Mouse (Mus musculus) spleen, adult 12 weeks (tissue): Measurements from ENCODE around the gene Myo18a.
"Not testable (repeated sequence)": the region's sequence is repeated elsewhere in the genome, so short reads cannot be mapped to it uniquely, and the experiment has no call there.

Experiments used
- DNase-seq: peaks from one replicate; pipeline ENCODE4 v3.0.0; 2022; ENCODE audit warnings: low spot score

Myo18a gene

GRCm38 (mm10) chr11:77762783-77763672 lies at the start of gene Myo18a:
Gene Myo18a (plus strand): TSS chr11:77763246.
- peak; percentile 82 for DNase-seq

- no peak for DNase-seq
Observed at GRCm38 (mm10) chr11:77713736-77714135, 49.3 kb upstream of the Myo18a start.

GRCm38 (mm10) chr11:77719055-77719454 lies 44.0 kb upstream of the Myo18a start:
- no peak for DNase-seq

- no peak for DNase-seq
Observed at GRCm38 (mm10) chr11:77721389-77721788, 41.7 kb upstream of the Myo18a start.

DNA sequence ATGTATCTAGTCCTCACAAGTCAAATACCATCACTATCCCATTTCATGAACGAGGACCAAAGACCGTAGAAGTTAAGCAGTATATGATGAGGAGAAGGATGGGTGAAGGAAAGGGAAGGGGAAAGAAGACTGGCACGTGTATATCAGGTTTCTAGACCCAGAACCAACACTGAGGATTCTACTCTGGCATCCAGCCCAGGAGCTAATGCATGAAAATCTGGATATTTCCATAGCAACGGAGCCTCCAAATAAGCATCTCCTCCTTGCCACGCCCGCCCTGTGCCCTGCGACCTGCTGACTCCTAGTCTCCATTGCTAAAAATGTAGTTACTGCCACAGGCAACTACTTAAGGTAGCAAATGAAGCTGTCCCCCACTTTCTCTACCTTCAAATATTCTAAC lies 38.3 kb upstream of the Myo18a start:
- no peak for DNase-seq

GRCm38 (mm10) chr11:77725183-77725582 lies 37.9 kb upstream of the Myo18a start, which contains the start of gene Cryba1:
Gene Cryba1 (minus strand): TSS chr11:77725283.
- no peak for DNase-seq

DNA sequence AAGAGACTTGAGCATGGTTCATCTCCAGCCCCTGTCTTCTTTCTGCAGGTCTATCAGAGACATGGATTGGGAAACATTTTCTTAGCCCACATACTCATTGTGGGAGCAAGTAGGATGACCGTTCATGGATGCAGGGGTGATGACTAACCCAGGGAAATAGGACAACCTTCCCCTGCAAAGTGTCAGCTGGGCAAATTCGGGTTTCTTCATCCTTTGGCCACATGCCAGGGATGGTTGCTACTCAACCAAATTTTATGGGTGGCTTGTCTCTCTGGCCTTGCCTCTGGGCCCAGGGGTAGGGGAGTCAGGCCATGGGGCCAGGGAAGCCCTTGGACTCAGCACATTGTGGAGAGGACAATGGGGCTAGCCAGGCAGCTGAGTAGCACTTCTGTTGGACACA lies 34.5 kb upstream of the Myo18a start:
- DNase-seq, result no peak

- peak; percentile 56 for DNase-seq
Observed at GRCm38 (mm10) chr11:77737289-77737688, 25.8 kb upstream of the Myo18a start.

- no peak for DNase-seq
Observed at GRCm38 (mm10) chr11:77738555-77738954, 24.5 kb upstream of the Myo18a start.

- no peak for DNase-seq
Observed at GRCm38 (mm10) chr11:77743966-77744365, 19.1 kb upstream of the Myo18a start.

- DNase-seq, result no peak
Observed at GRCm38 (mm10) chr11:77746652-77747051, 16.4 kb upstream of the Myo18a start.

DNA sequence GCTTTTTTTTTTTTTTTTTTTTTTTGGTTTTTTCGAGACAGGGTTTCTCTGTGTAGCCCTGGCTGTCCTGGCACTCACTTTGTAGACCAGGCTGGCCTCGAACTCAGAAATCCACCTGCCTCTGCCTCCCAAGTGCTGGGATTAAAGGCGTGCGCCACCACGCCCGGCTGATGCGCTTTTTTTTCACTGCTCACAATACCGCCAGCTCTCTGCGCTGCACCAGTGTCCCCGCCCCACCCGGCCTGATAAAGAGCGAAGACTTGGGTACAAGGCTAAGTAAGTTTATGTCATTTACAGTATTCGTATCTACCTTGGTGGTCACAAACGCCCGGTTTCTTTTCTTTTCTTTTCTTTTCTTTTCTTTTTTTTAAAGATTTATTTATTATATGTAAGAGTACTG lies 15.9 kb upstream of the Myo18a start:
- not testable (repeated sequence) for DNase-seq

DNA sequence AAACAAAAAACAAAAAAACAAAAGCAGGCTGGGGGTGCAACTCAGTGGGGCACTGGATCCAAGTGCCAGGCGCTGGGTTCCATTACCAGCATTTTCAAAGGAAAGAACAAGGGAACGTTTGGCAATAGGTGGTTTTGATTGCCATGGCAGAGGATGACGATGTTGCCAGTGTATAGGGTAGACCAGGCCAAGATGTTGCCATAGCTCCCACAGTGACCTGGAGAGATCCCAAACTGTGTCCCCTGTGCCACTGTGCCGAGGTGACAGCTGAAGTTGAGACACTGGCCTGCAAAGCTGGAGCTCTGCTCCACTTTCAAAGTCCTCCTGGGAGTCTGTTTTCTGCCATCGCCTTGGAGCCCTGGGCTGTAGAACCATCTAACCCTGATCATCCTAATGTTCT lies 14.1 kb upstream of the Myo18a start:
- DNase-seq, result no peak

- no peak for DNase-seq
Observed at GRCm38 (mm10) chr11:77752525-77752924, 10.5 kb upstream of the Myo18a start.

DNA sequence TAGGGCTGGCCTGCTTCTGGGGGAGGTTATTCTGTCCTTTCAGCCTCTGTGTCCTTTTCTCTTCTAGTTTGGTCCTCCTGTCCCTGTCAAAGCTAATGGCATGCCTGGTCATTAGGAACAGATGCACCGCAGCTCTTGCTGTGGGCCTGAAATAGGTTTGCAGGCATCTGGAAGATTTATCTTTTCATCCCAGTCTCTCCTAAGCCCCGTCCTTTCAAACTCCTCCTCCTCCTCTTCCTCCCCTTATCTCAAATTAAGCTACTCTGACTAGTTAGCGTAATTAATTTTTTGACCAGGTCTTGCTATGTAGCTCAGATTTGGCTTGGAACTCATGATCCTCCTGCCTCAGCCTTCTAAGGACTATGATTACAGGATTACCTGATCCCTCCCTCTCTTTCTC lies 9.6 kb upstream of the Myo18a start:
- DNase-seq, result no peak

DNA sequence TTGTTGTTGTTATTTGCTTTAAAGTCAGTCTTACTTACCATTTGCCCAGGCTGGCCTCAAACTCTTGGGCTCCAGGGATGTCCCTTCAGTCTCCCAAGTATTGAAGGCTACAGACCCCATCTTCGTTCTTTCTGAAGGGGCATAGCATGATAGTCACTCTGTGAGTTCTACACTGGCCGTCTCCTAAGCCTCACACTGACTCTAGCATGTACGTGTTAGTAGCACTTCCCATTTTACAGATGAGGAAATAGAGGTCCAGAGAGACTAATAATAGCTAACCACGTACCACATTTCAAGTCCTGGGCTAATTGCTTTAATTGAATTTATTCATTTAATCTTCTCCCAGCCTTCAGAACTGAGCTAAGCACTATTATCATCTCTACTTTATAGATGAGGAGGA lies 3.0 kb upstream of the Myo18a start:
- no peak for DNase-seq

DNA sequence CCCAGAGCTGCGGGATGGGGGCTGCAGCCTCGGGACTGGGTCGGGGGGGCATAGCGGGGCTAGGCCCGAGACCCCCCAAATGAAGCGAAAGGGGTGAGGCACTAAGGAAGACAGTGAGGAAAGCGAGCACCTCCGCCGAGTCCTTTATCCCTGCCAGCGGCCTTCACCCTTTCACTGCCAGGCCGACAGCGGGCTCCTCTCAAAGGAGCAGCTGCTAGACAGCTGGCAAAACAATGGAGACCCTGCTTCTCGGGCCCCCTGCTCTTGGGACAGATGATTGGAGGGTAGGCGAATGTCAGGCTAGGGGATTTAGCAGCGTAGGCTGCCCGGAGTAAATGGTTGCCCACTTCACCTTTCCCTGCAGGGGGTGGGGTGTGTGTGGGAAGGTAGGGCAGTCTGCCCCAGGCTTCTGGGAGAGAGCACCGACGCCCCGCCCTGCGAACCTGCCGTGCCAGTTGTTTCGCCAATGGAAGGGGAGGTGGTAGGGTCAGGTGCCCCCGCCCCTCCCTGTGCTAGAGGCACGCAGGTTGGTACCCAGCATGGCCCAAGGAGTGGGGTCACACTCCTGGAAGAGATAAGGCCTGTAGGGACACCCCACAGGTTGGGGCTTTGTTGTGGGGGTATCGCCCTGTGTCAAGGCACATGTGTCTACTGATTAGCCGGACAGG lies 761 bp downstream of the Myo18a start:
- peak; percentile 61 for DNase-seq

GRCm38 (mm10) chr11:77764694-77765458 lies 1.8 kb downstream of the Myo18a start:
- no peak for DNase-seq

DNA sequence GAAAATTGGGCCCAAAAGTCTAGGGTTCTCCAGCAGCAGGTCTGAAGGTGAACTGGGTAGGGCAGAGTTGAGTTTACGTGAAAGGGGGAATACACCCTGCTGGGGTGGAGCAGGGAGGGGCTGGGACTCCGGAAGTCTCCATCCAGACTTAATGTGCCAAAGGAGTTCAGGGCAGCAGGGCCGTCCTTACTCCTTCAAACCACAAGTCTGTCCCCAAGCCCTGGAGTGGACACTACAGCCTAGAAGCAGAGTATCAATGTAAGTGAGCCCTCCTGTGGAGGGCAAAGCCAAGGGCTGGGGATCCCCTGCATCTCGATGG lies 2.4 kb downstream of the Myo18a start:
- DNase-seq, result no peak

DNA sequence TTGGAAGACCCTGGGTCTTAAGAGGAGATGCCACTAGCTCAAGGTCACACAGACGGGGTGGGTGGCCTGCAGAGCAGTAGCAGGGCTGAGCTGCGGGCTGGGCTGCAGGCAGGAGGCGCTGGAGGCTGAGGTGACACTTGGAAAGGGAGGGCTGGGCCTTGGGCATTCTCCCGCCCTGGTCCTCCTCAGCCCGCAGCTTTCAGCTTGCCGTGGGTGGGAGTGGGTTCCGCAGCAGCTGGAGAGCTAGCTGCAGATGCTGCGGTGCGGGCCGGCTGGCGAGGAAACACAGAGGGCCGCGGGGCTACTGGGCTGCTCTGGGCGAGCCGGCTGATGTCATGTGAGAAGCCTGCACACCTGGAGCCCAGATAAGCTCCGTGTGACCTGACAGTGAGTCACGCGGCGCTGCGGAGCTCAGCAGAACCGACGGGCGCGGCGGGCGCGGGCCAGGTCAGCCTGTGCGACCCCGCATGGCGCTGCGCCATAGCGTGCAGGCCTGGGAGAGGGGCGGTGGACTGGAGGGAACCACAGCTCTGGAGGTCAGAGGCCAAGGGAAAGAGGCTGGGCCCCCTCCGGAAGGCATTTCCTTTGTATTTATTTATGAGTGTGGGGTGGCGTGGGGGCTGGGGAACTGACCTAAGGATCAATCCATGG lies 3.4 kb downstream of the Myo18a start:
- peak; percentile 45 for DNase-seq

GRCm38 (mm10) chr11:77769496-77769895 lies 6.5 kb downstream of the Myo18a start:
- DNase-seq, result no peak

DNA sequence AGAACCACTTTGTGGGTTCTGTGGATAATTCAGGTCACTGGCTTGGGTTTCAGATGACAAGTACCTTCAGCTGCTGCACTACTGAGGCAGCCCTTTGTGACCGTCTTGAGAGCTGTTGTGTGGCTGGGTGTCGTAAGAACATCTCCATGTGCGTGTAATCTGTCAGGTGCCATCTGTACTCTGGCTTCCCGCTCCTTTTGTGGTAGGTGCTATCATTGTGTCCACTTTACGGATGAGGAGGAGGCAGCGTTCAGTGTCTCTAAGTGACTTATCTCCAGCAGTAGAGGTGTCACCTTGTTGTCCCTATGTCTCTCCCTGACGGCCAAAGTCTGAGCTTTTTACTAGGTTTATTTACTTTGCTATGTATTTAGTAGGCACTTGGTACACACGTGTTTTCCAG lies 7.3 kb downstream of the Myo18a start:
- no peak for DNase-seq
